Mouse (Mus musculus) heart, postnatal 4 days (tissue): ENCODE measurements around the gene Cyp4a31. TPM values are rescaled to one million over a fixed set of nuclear protein-coding genes. Genes with fewer than 3 reads are reported as not detected.
"Not testable (repeated sequence)": the region's sequence is repeated elsewhere in the genome, so short reads cannot be mapped to it uniquely, and the experiment has no call there.

ENCODE experiments used
- DNase-seq: peaks from one replicate; pipeline ENCODE4 v3.0.0; 2021
- total RNA-seq, 2 experiments: library from RNA; stranded (reverse); gene quantifications; 2 replicates each; pipeline ENCODE4 v1.2.3; 2021

Cyp4a31 gene
- total RNA-seq = not detected

DNA sequence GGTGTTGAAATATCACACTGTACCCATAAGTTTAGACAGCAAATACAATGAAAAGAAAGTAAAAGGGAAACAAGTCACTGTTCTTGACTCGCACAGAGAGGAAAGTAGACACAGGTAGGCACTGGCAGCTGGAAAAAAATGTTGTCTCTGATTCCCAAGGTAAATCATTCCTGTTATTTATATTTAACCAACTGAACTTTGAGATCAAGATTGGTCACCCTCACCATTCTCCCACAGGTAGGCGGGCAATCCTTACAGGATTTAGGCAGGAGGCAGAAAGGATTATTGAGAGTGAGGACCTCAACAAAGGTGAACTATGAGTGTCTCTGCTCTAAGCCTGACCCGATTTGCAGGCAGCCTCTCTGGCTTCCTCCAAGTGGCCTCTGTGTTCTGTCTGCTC lies at the start of gene Cyp4a31:
TSS of gene Cyp4a31 (plus strand) at position 249 of the 400 bp plus-strand sequence.
- DNase-seq = no peak

- DNase-seq = not testable (repeated sequence)
These were observed 49.5 kb upstream of the Cyp4a31 start for GRCm38 (mm10) chr4:115513964-115514363.

DNA sequence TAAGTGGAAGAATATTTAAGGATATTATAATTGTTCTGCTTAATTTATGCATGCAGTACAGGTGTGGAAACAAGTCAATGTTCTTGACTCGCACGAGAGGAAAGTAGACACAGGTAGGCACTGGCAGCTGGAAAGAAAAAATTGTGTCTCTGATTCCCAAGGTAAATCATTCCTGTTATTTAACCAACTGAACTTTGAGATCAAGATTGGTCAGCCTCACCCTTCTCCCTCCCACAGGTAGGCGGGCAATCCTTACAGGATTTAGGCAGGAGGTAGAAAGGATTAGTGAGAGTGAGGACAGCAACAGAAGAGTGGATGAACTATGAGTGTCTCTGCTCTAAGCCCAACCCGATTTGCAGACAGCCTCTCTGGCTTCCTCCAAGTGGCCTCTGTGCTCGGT lies 45.4 kb upstream of the Cyp4a31 start, which contains the start of gene Cyp4a10:
TSS of gene Cyp4a10 (plus strand) at position 265 of the 400 bp plus-strand sequence.
- not testable (repeated sequence) for DNase-seq

DNA sequence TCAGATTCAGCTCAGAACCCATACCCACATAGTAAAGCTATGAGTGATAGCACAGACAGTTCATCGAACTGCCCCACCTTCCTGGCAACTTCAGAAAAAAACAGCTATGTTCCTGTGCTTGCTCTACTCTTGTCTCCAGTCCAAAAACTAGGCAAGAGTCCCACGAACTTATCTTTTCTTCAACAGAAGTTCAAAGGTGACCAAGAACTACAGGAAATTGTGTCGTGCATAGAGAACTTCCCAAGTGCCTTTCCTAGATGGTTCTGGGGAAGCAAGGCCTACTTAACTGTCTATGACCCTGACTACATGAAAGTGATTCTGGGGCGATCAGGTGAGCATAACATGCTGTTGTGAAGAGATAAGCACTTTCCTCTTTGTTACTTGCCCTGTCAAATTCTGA lies 44.0 kb upstream of the Cyp4a31 start:
- DNase-seq = no peak

DNA sequence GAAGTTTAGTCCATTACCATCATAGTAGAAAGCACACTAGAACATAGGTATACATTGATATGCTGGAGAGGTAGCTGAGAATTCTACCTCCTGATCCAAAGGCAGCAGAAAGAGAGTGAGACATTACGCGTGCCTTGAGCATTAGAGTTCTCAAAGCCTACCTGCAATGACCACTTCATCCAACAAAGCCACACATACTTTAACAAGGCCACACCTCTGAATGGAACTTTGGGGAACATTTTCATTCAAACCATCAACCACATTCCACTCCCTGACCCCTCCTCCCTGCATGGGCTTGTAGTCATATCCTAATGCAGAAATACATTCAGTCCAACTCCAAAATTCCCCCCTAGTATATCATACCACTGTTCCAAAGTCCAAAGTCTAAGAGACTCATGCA lies 41.7 kb upstream of the Cyp4a31 start:
- no peak for DNase-seq

- DNase-seq = no peak
These were observed 18.3 kb upstream of the Cyp4a31 start for GRCm38 (mm10) chr4:115545101-115545500.

- no peak for DNase-seq
These were observed 17.2 kb upstream of the Cyp4a31 start for GRCm38 (mm10) chr4:115546141-115546828.

- DNase-seq = no peak
These were observed 10.7 kb upstream of the Cyp4a31 start for GRCm38 (mm10) chr4:115552726-115553125.

DNA sequence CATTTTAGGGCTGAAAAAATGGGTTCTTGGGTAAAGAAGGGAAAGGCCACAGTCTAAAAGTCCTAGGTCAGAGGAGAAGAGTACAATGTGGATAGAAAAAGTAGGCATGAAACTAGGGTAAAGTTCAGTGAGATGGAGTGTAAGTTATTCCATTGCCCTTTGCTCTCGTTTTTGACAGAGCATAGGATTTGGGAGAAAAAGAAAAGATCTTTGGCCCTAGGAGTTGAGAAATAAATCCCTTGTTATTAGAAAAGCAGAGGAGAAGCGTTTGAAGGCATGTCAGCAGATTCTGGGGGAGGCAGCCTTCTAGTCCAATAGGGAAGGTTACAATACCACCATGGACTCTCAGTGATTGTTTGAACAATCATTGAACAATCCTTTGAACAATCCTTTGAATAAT lies 7.9 kb upstream of the Cyp4a31 start:
- no peak for DNase-seq

- no peak for DNase-seq
These were observed 5.4 kb upstream of the Cyp4a31 start for GRCm38 (mm10) chr4:115557861-115558561.

- not testable (repeated sequence) for DNase-seq
These were observed 2.2 kb upstream of the Cyp4a31 start for GRCm38 (mm10) chr4:115561236-115561635.

DNA sequence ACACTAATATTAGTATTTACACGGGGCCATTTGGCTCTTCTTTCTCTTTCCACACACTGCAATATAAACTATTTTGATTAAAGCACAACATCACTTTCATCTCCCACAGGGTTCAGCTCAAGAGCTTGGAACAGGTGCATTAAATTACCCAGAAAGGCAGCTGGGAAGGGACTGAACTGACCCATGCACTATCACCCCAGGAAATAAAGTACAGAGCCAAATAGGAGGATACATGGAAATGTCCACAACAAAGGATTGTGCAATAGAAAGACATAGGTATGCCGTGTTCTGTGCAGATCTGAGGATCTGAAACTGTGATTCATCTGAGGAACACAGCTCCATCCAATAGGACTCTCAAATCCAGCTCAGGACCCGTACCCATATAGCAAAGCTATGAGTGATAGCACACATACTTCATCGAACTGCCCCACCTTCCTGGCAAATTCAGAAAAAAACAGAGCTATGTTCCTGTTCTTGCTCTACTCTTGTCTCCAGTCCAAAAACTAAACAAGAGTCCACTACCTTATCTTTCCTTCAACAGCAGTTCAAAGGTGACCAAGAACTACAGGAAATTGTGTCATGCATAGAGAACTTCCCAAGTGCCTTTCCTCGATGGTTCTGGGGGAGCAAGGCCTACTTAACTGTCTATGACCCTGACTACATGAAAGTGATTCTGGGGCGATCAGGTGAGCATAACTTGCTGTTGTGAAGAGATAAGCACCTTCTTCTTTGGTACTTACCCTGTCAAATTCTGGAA lies 1.2 kb downstream of the Cyp4a31 start:
- DNase-seq = not testable (repeated sequence)

DNA sequence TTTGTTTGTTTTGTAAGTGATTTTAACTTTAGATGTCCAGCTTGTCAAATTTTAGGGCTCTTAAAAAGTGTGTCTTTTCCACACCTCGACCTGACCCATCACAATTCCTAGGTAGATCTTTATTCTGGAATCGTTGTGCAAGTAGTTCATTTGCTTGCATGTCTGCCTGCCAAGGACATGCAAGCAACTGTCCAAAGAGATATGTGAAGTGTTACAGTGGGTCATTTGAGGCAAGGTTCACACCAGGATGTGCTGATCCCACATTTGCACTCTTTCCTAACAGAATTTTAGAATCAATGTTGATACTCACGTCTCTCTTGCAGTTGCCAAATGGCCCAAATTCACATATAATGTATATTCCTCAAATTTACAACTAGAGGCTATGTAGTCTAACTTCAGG lies 11.8 kb downstream of the Cyp4a31 start:
- no peak for DNase-seq

DNA sequence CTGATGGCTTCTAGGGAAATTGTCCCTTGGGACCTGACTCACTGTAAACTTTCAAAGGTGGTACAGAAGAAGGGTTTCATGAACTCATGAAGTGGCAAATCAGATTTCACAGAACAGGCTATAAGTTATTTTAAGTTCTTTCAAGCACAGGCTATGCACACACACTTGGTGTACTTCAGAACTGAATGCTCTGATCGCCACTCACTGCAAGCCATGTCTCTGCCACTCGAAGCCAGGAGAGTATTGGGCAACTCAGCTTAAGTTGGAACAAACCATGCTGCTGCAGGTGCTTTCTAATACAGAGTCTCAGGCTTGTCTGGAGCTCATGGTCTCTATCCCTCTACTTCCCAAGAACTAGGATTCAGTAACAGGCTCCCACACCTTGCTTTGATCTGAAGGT lies 12.3 kb downstream of the Cyp4a31 start:
- DNase-seq = no peak

- no peak for DNase-seq
These were observed 19.6 kb downstream of the Cyp4a31 start for GRCm38 (mm10) chr4:115583036-115583435.

DNA sequence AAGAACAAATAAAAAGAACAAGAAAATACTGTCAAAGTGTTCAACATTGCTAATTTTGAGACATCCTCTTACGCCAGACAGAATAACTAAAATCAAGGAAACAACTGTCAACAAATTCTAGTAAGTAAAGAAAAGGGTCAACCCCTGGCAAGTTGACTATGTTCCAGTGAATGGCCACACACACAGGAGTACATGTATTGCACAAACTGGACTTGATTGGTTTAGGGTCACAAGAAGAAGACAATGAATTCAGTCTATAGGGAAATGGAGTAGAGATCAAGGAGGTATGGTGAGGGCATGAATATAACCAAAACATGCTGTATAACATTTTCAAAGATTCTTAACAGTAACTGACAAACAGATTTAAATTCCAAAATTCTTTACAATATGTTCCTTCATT lies 32.9 kb downstream of the Cyp4a31 start:
- DNase-seq = no peak

DNA sequence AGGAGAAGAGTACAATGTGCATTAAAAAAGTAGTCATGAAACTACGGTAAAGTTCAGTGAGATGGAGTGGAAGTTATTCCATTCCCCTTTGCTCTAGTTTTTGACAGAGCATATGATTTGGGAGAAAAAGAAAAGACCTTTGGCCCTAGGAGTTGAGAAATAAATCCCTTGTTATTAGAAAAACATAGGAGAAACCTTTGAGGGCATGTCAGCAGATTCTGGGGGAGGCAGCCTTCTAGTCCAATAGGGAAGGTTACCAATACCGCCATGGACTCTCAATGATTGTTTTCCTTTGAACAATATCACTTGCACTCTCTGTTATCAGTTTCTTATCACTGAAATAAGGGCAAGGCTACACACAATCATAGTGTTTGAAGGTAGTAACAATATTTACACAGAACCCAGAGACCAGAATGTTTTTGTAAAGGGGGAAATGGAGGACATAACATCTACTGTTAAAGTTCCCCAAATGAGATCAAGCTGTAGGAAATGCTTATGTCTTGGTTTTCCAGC lies 33.4 kb downstream of the Cyp4a31 start:
- no peak for DNase-seq

- not testable (repeated sequence) for DNase-seq
These were observed 37.2 kb downstream of the Cyp4a31 start, which contains the start of gene Cyp4a32 for GRCm38 (mm10) chr4:115600611-115601010. Gene Cyp4a32, plus strand, starts transcription at chr4:115600969.

GRCm38 (mm10) chr4:115614005-115614404 lies 50.6 kb downstream of the Cyp4a31 start:
- DNase-seq = no peak

- not testable (repeated sequence) for DNase-seq
These were observed 62.1 kb downstream of the Cyp4a31 start for GRCm38 (mm10) chr4:115625560-115625959.
